Mouse (Mus musculus) kidney, adult 18-20 months (tissue): ENCODE measurements at regions not wholly inside any gene's neighbourhood (a gene's known extent, or its start where the extent isn't known, plus 50 kb on each side); places are given as distances from the start of the nearest gene placed in this dataset.

Source experiments
- DNase-seq: peaks from one replicate; pipeline ENCODE4 v3.0.0; 2021

DNA sequence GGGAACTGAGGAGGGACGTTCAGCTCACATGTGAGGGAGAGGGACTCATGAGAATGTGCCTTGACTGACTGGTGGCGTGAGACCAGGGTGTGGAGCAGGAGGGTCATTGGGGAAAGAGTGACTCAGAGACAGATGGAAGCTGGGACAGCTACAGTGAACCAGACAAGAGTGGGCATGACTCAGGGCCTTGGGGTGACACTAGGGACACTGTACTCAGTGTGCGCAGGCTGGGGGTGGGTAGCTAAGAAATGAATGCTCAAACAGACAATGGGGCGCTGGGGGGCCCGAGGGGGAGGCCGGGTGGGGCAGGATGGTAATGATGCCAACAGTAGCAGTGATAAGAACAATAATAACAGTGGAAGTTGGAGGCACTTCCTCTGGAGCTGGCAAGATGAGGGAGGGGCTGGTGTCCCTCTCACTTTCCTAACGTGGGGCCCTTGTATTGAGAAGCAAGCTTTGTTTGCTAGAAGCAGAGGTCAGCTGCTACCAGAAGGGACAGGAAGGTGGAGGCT is 374.0 kb downstream of the Dhx35 start:
- no peak for DNase-seq

DNA sequence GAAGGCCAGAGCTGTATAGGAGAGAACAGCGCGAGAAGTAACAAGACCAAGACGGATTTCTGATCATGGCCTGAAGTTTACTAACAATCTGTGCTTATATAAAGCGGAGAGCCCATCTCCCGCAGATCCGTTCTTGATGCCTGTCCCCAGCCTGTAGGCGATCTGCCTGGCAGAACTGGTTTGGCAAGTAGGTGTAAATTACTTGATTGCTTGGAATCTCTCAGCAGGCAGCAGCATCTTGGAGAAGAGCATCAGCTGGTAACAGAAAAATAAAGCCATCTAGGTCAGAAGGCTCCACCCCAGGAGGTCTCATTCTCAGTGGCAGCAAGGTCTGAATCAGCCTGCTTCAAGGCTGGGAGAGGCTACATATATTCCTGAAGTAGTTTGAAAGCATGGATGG is 401.5 kb downstream of the Dhx35 start:
- no peak for DNase-seq

DNA sequence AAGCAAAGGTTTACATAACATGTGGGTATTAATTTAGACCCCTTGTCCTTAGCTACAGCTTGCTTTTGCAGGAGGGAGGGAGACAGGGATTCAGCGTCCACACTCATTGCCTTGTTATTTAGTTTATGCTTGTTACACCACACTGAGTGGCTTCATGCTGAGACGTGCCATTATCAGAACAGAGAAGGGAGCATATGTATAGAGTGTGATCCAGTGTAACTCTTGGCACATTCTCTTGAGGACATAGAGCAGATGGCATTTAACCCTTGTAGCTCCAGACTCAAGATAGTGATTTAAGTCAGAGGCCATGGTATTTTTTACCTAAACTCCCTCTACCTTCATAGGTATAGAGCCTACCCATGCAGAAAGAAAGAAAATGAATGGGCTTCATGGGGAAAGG is 437.7 kb downstream of the Dhx35 start:
- no peak for DNase-seq

DNA sequence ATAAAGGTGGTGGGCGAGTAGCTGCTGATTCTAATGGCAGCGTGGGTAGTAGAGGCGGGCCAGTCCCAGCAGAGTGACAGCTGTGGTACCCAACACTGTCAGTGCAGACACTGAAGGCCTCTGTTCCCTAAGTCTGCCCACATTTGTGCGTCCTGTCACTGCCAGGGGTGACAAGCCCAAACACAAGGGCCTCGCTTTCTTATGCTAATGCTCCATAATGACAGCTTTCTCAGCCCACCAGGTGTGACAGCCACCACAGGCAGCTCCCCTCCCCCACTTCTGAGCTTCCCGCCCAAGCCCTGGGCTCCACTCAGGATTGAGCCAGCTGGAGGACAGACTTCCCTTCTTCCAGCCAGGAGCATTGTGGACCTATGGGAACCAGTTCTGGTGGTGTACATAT is 440.4 kb downstream of the Dhx35 start:
- DNase-seq, result no peak

DNA sequence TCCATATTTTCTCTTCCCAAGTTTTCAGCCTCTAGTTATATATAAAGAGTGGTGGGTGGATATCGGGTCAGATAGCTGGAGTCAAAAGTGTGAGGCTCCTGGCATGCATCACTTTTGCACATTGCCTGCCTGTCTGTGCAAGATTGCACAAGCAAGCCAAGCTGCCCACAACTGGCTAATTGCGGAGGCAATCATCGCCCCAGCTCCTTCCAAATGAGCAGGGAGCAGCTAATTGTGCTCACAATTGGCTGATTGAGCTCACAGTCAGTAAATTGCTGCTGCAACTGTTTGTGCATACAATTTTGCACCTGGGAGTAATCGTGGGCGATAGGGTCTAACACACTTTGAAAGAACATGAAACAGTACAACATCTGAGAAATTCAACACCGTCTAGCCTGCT is 455.5 kb downstream of the Dhx35 start:
- no peak for DNase-seq

GRCm38 (mm10) chr2:159250993-159251665 is 456.5 kb downstream of the Dhx35 start:
- no peak for DNase-seq

DNA sequence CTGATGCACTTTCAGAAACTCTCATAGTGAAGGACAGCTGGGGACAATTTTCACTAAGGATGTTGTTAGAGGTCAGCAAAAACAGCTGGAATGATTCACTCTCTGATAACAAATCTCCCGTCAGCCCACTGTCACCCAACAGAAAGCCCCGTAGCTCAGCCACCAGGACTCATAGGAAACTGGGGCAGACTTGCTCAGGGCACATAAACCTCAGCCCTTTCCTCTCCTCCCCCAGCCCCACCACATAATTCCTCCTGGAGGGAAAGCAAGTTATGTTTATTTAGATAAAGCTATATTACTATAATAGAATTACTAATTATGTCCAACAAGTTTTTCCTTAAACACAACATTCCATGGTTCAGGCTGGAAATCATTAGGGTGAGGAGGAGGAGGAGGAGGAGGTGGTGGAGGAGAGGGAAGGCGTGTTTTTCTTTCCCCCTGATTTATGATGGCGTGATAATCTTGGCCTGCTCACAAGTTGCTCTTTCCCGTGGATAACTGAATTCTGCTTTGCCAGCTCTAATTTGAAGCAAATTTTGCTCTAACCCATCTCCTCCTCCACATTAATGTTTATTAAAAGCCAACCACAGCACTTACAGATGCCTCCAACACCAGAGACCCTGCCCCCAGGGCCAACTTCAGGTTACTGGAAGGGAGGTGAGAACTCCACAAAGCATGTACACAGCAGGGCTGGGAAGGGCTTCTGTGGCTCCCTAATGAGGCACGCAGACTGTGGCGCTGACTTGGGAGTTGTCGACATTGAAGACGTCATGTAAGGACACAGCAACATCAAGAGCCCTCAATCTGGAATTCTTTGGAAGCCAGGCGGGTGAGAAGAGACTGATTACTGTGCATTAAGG is 475.8 kb downstream of the Dhx35 start:
- DNase-seq, result peak; percentile 9

- no peak for DNase-seq
These were observed 484.3 kb downstream of the Dhx35 start for GRCm38 (mm10) chr2:159278896-159279295.

GRCm38 (mm10) chr2:159281558-159282320 is 487.1 kb downstream of the Dhx35 start:
- no peak for DNase-seq

DNA sequence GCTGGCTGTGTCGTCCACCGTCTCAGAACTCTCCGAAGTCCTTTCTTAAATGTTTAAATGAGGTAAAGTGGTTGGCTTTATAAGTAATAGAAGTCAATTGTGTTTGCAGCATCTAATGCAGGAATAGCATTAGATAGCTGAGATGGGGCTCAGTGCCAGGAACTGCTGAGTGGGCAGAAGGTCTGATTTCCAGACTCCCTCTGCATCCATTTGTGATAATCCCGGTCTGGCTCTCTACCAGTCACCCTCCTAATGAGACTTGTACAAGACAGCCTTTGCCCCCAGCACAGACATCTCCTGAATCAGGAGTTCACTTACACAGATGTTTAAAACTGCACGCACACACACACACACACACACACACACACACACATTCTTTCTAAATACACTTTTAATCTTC is 489.5 kb downstream of the Dhx35 start:
- no peak for DNase-seq

DNA sequence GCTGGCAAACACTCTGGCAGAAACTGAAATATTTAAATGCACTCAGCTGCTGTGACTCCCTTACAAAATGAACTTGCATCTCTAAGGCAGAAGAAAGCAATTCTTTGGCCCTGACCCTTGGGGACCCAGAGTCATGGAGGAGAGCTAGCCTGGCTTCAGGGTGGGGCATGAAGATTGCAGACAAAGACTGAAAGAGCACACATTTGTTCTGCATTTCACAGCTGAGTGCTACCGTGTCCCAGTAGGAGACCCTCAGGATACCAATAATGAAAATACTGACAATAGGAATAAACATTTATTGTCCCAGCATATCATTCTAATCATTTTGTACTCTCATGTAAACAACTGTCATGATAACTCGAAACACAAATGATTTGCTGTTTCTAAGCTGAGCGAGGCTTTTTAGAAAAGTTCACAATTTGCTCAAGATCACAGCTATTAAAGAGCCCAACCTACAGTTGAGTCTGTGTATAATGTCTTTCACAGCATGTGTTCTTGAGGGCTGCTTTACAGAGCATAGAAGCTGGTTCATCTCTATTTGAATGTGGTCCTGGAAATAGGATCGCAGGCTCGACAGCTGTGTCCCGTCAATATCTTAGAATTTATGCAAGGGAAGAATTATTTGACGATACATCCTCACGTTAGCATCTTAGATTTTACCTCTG is 490.1 kb downstream of the Dhx35 start:
- no peak for DNase-seq

GRCm38 (mm10) chr2:159287996-159288563 is 493.5 kb downstream of the Dhx35 start:
- DNase-seq, result no peak

DNA sequence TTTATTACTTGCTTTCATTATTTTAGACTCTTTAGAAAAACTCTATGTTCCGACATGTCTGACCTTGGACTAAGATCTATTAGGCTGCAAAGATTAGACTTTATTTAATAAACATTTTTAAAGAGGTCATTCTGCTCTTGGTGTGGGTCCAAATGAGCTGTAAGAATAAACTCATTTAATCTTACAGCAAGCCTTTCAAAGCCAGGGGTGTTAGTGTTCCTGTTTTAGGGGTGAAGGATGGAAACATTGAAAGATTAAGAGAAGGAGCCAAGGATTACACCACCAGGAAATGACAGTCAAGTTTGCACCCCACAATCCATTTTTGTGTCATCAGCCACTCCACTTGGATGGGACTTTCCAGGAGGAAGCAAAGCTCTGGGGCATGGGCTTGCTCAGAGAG is 495.5 kb downstream of the Dhx35 start:
- DNase-seq, result no peak

DNA sequence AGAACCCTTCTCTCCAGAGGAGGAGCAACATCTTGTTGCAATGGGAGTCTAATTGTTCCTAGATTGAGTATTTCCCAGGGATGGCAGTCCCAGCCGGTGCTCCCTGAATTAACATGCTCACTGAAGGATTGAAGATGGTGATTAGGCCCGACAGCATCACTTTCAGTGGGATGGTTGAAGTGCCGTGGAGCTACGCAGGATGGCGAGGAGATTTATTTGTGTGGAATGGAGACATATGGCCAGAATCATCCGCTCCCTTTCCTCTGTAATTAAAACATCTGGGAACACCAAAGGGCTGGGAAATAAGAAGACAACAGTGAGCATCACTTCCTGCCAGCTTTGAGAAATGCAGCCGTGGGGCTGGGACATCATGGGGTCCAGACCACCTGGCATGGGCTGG is 512.4 kb downstream of the Dhx35 start:
- no peak for DNase-seq

GRCm38 (mm10) chr2:159334711-159335110 is 540.1 kb downstream of the Dhx35 start:
- no peak for DNase-seq

GRCm38 (mm10) chr2:159336646-159337045 is 542.0 kb downstream of the Dhx35 start:
- no peak for DNase-seq

- DNase-seq, result no peak
These were observed 549.3 kb downstream of the Dhx35 start for GRCm38 (mm10) chr2:159343624-159344560.

DNA sequence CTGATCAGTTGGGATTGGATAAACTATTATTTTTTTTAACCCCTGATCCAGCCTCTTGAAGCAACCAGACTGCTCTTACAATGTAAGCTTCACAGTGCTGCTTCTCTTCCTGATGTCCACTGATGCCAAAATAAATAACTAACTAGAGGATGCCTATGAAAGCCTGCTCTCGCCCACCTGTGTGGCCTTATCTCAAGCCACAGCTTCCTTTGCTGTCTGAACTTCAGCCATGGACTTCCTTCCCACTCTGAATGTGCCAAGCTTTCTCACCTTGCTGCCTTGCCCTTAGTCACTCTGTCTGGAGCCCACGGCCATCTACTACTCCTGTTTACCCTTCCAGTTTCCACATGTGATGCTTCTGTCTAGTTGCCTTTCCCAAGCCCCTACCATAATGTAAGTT is 559.6 kb downstream of the Dhx35 start:
- DNase-seq, result no peak

DNA sequence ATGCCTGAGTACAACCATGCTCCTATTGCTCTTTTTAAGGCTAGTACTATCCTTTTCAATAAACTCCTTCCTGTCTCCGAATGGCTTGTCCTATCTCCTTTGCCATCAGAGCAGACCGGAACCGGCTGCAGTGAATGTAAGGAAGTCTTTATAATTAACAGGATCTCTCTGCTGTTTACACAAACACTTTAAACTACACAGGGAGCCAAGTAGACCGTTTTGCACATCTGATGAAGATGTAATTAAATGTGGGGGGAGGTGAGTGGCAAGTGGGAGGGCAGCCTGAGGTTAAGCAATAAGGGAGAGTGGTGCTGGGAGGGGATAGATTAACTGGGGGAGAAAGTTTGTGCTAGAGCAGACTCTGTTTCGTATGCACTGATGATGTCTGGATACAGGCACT is 561.9 kb downstream of the Dhx35 start:
- DNase-seq, result no peak

DNA sequence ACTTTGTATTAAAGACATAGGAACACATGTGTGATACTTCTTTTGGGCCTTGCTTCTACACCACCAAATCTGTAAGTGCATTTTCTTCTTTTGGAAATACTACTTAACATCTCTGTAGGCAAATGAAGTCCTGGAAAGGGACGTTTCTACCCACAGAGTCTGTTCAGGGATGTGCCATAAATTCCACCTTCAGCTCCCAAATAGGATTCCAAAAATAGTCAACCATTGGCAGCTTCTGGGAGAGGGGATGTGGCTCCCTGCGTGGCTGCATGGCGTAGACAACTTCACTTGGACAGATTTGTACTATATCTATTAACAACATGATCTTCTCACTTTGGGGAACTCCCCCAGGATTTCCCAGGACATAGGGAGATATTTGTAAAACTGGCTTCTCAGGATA is 566.8 kb downstream of the Dhx35 start:
- DNase-seq, result no peak

DNA sequence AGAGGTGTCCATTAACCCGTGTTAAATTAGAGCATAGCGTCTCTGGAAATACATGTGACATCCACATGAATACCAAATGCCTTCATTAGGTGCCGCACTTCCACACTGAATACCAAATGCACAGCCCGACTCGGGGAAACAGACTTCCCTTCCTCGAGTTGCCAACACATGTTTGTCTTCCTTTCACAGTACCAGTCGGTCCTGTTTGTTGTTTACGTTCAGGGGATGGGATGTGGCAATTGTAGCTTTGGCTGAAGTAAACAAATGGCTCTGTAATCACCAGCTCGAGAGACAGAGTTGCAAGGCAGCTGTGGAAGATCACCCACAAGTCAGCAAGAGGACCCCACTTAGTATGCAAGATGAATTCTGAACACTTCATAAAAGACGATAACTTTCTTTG is 598.3 kb downstream of the Dhx35 start:
- DNase-seq, result no peak
